Mouse (Mus musculus) E14TG2a.4 (cell line): ENCODE measurements around the gene Enkur.
"Not testable (repeated sequence)": the region's sequence is repeated elsewhere in the genome, so short reads cannot be mapped to it uniquely, and the experiment has no call there.

ENCODE experiments used
- H3K27me3 ChIP-seq: 2 replicates; pipeline ENCODE4 v1.6.1; 2014; ENCODE audit warnings: low read length, control low read depth; ENCODE audit not compliant: insufficient read depth
- H3K36me3 ChIP-seq: 2 replicates; pipeline ENCODE4 v1.6.1; 2014; ENCODE audit warnings: low read length, control low read depth; ENCODE audit not compliant: insufficient read depth
- H3K4me1 ChIP-seq: replicated peaks from 2 replicates; pipeline ENCODE4 v1.6.1; 2014; ENCODE audit warnings: low read depth, low read length, control low read depth
- H3K4me3 ChIP-seq: replicated peaks from 2 replicates; pipeline ENCODE4 v1.5.1; 2014; ENCODE audit warnings: mild to moderate bottlenecking, low read length
- H3K9me3 ChIP-seq: 2 replicates; pipeline ENCODE4 v1.6.1; 2014; ENCODE audit warnings: low read length, control low read depth
- CTCF ChIP-seq: conservative IDR thresholded peaks from 2 replicates; pipeline ENCODE4 v1.5.1; 2014; ENCODE audit warnings: low read length
- NANOG ChIP-seq: IDR thresholded peaks from 2 replicates; pipeline ENCODE4 v1.6.1; 2014; ENCODE audit warnings: borderline replicate concordance, low read length, mixed read lengths
- POU5F1 ChIP-seq: IDR thresholded peaks from 2 replicates; pipeline ENCODE4 v1.6.1; 2014; ENCODE audit warnings: low read length, borderline replicate concordance

Enkur gene

GRCm38 (mm10) chr2:21204912-21205830 lies at the start of gene Enkur, which contains the start of gene Thnsl1:
Enkur (minus strand) TSS chr2:21205365.
Thnsl1 (plus strand) TSS chr2:21205724.
- Histone ChIP-seq H3K4me1 (peaks cover 18% of the 10 kb centered on the region), H3K27me3 (no peaks in the 10 kb centered on the region), H3K36me3 (peaks cover 2% of the 10 kb centered on the region), H3K4me3 (peak within 1 kb of the TSS; percentile 85), H3K9me3 (no peaks in the 10 kb centered on the region)
- no peak for TF ChIP-seq CTCF
- no peak for TF ChIP-seq NANOG
- TF ChIP-seq POU5F1, result no peak

- TF ChIP-seq NANOG (no peak), POU5F1 (no peak), CTCF (no peak)
- Histone ChIP-seq H3K36me3 (no peaks in the 10 kb centered on the region), H3K4me1 (no peaks in the 10 kb centered on the region), H3K27me3 (no peaks in the 10 kb centered on the region), H3K4me3 (no peak overlapping the region), H3K9me3 (no peaks in the 10 kb centered on the region)
These were observed 49.1 kb upstream of the Enkur start for GRCm38 (mm10) chr2:21254308-21254707.

GRCm38 (mm10) chr2:21253644-21254043 lies 48.5 kb upstream of the Enkur start:
- Histone ChIP-seq H3K9me3 (no peaks in the 10 kb centered on the region), H3K36me3 (no peaks in the 10 kb centered on the region), H3K27me3 (no peaks in the 10 kb centered on the region), H3K4me1 (no peaks in the 10 kb centered on the region), H3K4me3 (no peak overlapping the region)
- no peak for TF ChIP-seq POU5F1
- TF ChIP-seq NANOG, result no peak
- TF ChIP-seq CTCF, result no peak

- H3K36me3 ChIP-seq, result no peaks in the 10 kb centered on the region
- no peak overlapping the region for H3K4me3 ChIP-seq
- H3K4me1 ChIP-seq, result no peaks in the 10 kb centered on the region
- no peak for TF ChIP-seq NANOG
- TF ChIP-seq CTCF, result no peak
- no peak for TF ChIP-seq POU5F1
- peaks cover 9% of the 10 kb centered on the region; the same call in 1 of the 2 replicates for H3K9me3 ChIP-seq
- H3K27me3 ChIP-seq, result no peaks in the 10 kb centered on the region
These were observed 40.4 kb upstream of the Enkur start for GRCm38 (mm10) chr2:21245477-21246102.

- H3K36me3 ChIP-seq, result no peaks in the 10 kb centered on the region
- H3K9me3 ChIP-seq, result peaks cover 9% of the 10 kb centered on the region; the same call in 1 of the 2 replicates
- TF ChIP-seq POU5F1, result no peak
- TF ChIP-seq CTCF, result no peak
- TF ChIP-seq NANOG, result no peak
- no peaks in the 10 kb centered on the region for H3K4me1 ChIP-seq
- H3K27me3 ChIP-seq, result no peaks in the 10 kb centered on the region
- no peak overlapping the region for H3K4me3 ChIP-seq
These were observed 39.8 kb upstream of the Enkur start for GRCm38 (mm10) chr2:21244986-21245385.

GRCm38 (mm10) chr2:21244104-21244503 lies 38.9 kb upstream of the Enkur start:
- H3K27me3 ChIP-seq, H3K9me3 ChIP-seq, H3K36me3 ChIP-seq, H3K4me3 ChIP-seq, H3K4me1 ChIP-seq: not testable (repeated sequence)

GRCm38 (mm10) chr2:21236846-21237245 lies 31.7 kb upstream of the Enkur start:
- Histone ChIP-seq H3K36me3 (no peaks in the 10 kb centered on the region), H3K9me3 (no peaks in the 10 kb centered on the region), H3K4me3 (no peak overlapping the region), H3K27me3 (peaks cover 2% of the 10 kb centered on the region; the same call in 1 of the 2 replicates), H3K4me1 (no peaks in the 10 kb centered on the region)
- TF ChIP-seq NANOG (no peak), CTCF (no peak), POU5F1 (no peak)

GRCm38 (mm10) chr2:21235844-21236386 lies 30.8 kb upstream of the Enkur start:
- peaks cover 2% of the 10 kb centered on the region; the same call in 1 of the 2 replicates for H3K27me3 ChIP-seq
- H3K4me1 ChIP-seq, result no peaks in the 10 kb centered on the region
- TF ChIP-seq POU5F1, result no peak
- TF ChIP-seq NANOG, result no peak
- no peak for TF ChIP-seq CTCF
- no peak overlapping the region for H3K4me3 ChIP-seq
- H3K9me3 ChIP-seq, result no peaks in the 10 kb centered on the region
- no peaks in the 10 kb centered on the region for H3K36me3 ChIP-seq
